Mouse (Mus musculus): ENCODE results near the gene Mb. TPM values are rescaled to one million over a fixed set of nuclear protein-coding genes. Genes with fewer than 3 reads are reported as not detected.

Mb gene
- 138 and 139 TPM in 2 replicates for polyA plus RNA-seq (2014; fragmentation: Nextera tagmentation; extraction: Ambion mirVana)

DNA sequence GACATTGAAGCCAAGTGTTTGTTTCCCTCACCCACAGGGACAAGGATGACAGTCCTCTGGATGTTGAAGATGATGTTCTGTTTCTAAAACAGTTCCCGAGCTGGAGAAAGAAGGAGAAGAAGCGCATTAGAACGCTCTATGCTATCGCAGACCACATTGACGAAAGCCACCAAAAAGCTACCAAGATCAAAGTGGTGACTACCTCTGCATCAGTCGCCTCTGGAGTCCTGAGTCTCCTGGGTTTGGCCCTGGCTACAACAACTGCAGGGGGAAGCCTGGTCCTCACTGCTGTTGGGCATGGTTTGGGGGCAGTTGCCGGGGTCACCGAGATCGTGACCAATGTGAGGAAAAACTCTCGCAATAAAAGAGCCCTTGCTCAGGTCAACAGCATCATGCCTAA lies at the start of gene Mb:
TSS of gene Mb (minus strand) at position 101 of the 400 bp plus-strand sequence.
- Histone ChIP-seq H3K36me3 (ENCODE audit: control insufficient read depth, insufficient read depth, low read length) (no peaks in the 10 kb centered on the region), H3K4me2 (no peak within 1 kb of the TSS), H3K9ac (ENCODE audit: low read depth, low read length) (no peak within 1 kb of the TSS), H3K27ac (ENCODE audit: low read depth, low read length) (no peak within 1 kb of the TSS), H3K9me3 (replicated peaks; ENCODE audit: control insufficient read depth, low read length) (no peaks in the 10 kb centered on the region), H3K4me3 (ENCODE audit: low read depth, low read length) (no peak within 1 kb of the TSS), H3K27me3 (ENCODE audit: control insufficient read depth, insufficient read depth, low read length) (no peaks in the 10 kb centered on the region), H3K4me1 (ENCODE audit: control insufficient read depth, insufficient read depth, low read length) (peaks cover 6% of the 10 kb centered on the region; the same call in 1 of the 2 replicates)
- WGBS (ENCODE audit: insufficient replicate concordance), result 86% methylated on average over 10 of the region's 10 CpGs
- ATAC-seq (replicated peaks; ENCODE audit: insufficient number of reproducible peaks, low FRiP score, low TSS enrichment), result no peak

DNA sequence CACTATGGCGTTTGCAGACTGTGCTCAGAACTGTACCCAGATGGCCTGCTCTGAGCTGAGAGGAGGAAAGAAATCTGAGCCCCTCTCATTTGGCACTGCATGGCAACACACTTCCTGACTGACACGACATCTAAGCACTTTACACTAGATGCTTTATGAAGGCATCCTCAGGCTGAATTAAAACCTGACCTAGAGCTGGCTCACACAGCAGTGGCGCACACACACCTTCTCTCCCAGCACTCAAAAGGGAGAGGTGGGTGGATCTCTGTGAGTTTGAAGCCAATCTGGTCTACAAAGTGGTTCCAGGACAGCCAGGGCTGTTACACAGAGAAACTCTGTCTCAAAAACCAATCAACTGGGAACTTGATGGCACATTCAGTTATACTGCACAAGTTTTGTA lies 49.3 kb upstream of the Mb start:
- 58% methylated on average over 3 of the region's 3 CpGs for WGBS (ENCODE audit: insufficient replicate concordance)
- Histone ChIP-seq H3K4me1 (ENCODE audit: control insufficient read depth, insufficient read depth, low read length) (peaks cover 7% of the 10 kb centered on the region), H3K4me3 (ENCODE audit: low read depth, low read length) (no peak overlapping the region), H3K27me3 (ENCODE audit: control insufficient read depth, insufficient read depth, low read length) (no peaks in the 10 kb centered on the region), H3K9ac (ENCODE audit: low read depth, low read length) (no peak overlapping the region), H3K9me3 (replicated peaks; ENCODE audit: control insufficient read depth, low read length) (no peaks in the 10 kb centered on the region), H3K27ac (ENCODE audit: low read depth, low read length) (no peak overlapping the region), H3K36me3 (ENCODE audit: control insufficient read depth, insufficient read depth, low read length) (peaks cover 34% of the 10 kb centered on the region), H3K4me2 (no peak overlapping the region)
- ATAC-seq (replicated peaks; ENCODE audit: insufficient number of reproducible peaks, low FRiP score, low TSS enrichment), result no peak

DNA sequence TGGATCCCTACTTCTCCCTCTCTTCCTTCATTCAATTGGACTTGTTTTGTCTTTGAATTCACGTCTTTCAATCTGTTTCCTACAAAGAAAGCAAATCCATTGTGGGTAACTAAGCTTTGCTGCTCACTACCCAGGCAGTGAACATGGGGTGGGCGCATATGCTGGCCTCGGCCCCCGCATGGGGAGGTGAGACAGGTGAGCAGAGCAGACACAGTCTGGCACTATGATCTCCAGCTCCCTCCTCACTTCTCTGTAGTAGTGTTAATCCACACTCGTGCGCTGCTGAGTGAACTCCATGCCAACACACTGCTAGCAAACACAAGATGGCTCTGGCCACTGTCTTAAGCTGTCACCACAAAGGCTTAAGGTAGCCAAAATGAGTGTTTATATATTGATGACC lies 46.9 kb upstream of the Mb start:
- no peak overlapping the region for H3K4me3 ChIP-seq (ENCODE audit: low read depth, low read length)
- peaks cover 45% of the 10 kb centered on the region for H3K36me3 ChIP-seq (ENCODE audit: control insufficient read depth, insufficient read depth, low read length)
- ATAC-seq (replicated peaks; ENCODE audit: insufficient number of reproducible peaks, low FRiP score, low TSS enrichment), result no peak
- no peaks in the 10 kb centered on the region for H3K9me3 ChIP-seq (replicated peaks; ENCODE audit: control insufficient read depth, low read length)
- 89% methylated on average over 6 of the region's 6 CpGs for WGBS (ENCODE audit: insufficient replicate concordance)
- no peaks in the 10 kb centered on the region for H3K27me3 ChIP-seq (ENCODE audit: control insufficient read depth, insufficient read depth, low read length)
- H3K27ac ChIP-seq (ENCODE audit: low read depth, low read length), result no peak overlapping the region
- H3K4me2 ChIP-seq, result no peak overlapping the region
- H3K9ac ChIP-seq (ENCODE audit: low read depth, low read length), result no peak overlapping the region
- peaks cover 7% of the 10 kb centered on the region for H3K4me1 ChIP-seq (ENCODE audit: control insufficient read depth, insufficient read depth, low read length)

DNA sequence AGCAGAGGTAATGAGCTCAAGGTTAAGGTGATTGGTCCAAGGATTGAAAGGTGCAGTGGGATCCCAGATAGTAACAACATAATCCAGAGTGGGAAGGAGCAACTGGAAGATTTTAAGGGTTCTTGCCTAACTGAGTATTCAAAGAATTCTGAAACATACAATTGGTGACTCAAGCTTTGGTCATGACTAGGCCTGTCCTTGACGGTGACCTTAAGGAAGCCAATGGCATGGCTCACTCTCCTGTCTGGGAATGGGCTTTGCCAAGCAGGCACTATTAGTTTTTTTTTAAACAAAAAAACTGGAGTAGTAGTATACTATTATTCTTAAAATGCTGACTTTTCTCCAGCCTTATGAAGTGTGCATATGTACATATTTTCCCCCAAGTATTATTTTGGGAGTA lies 44.7 kb upstream of the Mb start:
- Histone ChIP-seq H3K4me1 (ENCODE audit: control insufficient read depth, insufficient read depth, low read length) (peaks cover 12% of the 10 kb centered on the region), H3K4me3 (ENCODE audit: low read depth, low read length) (no peak overlapping the region), H3K36me3 (ENCODE audit: control insufficient read depth, insufficient read depth, low read length) (peaks cover 44% of the 10 kb centered on the region), H3K4me2 (no peak overlapping the region), H3K27me3 (ENCODE audit: control insufficient read depth, insufficient read depth, low read length) (no peaks in the 10 kb centered on the region), H3K9me3 (replicated peaks; ENCODE audit: control insufficient read depth, low read length) (no peaks in the 10 kb centered on the region), H3K27ac (ENCODE audit: low read depth, low read length) (no peak overlapping the region), H3K9ac (ENCODE audit: low read depth, low read length) (no peak overlapping the region)
- no peak for ATAC-seq (replicated peaks; ENCODE audit: insufficient number of reproducible peaks, low FRiP score, low TSS enrichment)
- 94% methylated on average over 1 of the region's 1 CpGs for WGBS (ENCODE audit: insufficient replicate concordance)

DNA sequence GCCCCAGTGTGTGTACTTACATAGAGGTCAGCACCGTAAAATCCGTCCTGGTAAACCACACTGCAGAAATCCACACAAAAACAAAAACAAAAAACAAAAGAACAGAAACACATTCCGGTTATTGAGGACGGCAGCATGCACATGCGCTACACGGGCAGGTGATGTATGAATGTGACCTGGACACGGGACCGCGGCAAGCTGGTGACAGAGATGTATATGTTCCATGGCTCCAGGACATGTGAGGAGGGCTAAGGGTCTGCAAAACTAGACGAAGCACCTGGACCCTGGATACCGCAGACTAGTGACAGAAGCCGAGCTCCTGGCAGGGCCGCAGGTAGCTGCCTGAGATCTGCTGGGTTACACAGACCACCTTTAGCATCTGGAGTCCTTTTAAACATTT lies 44.0 kb upstream of the Mb start:
- Histone ChIP-seq H3K4me1 (ENCODE audit: control insufficient read depth, insufficient read depth, low read length) (peaks cover 9% of the 10 kb centered on the region), H3K9ac (ENCODE audit: low read depth, low read length) (no peak overlapping the region), H3K27ac (ENCODE audit: low read depth, low read length) (no peak overlapping the region), H3K9me3 (replicated peaks; ENCODE audit: control insufficient read depth, low read length) (no peaks in the 10 kb centered on the region), H3K4me3 (ENCODE audit: low read depth, low read length) (no peak overlapping the region), H3K4me2 (no peak overlapping the region), H3K27me3 (ENCODE audit: control insufficient read depth, insufficient read depth, low read length) (no peaks in the 10 kb centered on the region), H3K36me3 (ENCODE audit: control insufficient read depth, insufficient read depth, low read length) (peaks cover 44% of the 10 kb centered on the region)
- 88% methylated on average over 13 of the region's 13 CpGs for WGBS (ENCODE audit: insufficient replicate concordance)
- ATAC-seq (replicated peaks; ENCODE audit: insufficient number of reproducible peaks, low FRiP score, low TSS enrichment), result no peak

DNA sequence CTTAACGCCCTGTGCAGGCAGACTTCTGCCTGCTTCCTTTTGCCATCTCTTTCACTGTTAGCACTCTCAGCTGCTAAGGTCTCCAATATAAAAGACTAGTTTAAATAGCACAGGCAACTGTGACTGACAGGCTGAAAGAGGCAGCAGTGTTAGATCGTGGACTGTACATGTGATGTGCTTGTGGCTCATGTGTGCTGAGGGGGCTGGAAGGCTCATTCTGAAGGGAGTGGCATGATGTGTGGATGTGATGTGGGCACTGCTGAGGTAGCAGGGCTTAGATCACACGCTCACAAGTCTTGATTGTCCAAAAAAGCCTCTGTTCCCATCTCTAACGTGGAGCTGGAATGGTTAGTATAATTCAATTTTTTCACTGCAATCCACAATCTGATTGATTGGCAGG lies 40.9 kb upstream of the Mb start:
- Histone ChIP-seq H3K36me3 (ENCODE audit: control insufficient read depth, insufficient read depth, low read length) (peaks cover 27% of the 10 kb centered on the region), H3K9me3 (replicated peaks; ENCODE audit: control insufficient read depth, low read length) (no peaks in the 10 kb centered on the region), H3K4me3 (ENCODE audit: low read depth, low read length) (no peak overlapping the region), H3K4me1 (ENCODE audit: control insufficient read depth, insufficient read depth, low read length) (peaks cover 18% of the 10 kb centered on the region), H3K9ac (ENCODE audit: low read depth, low read length) (no peak overlapping the region), H3K27ac (ENCODE audit: low read depth, low read length) (no peak overlapping the region), H3K27me3 (ENCODE audit: control insufficient read depth, insufficient read depth, low read length) (no peaks in the 10 kb centered on the region), H3K4me2 (no peak overlapping the region)
- WGBS (ENCODE audit: insufficient replicate concordance), result 76% methylated on average over 4 of the region's 4 CpGs
- ATAC-seq (replicated peaks; ENCODE audit: insufficient number of reproducible peaks, low FRiP score, low TSS enrichment), result no peak

DNA sequence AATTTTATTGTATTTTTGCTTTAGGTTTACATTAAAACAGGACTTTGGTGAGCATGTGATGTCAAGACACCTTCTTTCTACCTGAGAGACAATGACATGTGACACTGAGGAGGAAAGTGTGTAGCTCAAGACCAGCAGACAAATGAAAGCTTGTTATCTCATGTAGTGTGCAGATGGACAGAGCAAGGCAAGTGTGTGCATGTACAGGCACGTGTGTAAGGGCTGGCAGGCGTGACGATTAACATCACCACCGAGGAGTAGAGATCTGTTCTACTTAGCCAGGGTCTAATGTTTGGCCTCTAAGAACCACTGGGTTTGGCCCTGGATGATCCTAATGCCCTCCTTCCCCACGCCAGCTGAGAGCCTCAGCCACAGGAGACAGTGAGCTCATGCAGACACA lies 40.1 kb upstream of the Mb start:
- H3K9ac ChIP-seq (ENCODE audit: low read depth, low read length), result no peak overlapping the region
- peaks cover 24% of the 10 kb centered on the region; the same call in 1 of the 2 replicates for H3K36me3 ChIP-seq (ENCODE audit: control insufficient read depth, insufficient read depth, low read length)
- no peak for ATAC-seq (replicated peaks; ENCODE audit: insufficient number of reproducible peaks, low FRiP score, low TSS enrichment)
- no peak overlapping the region for H3K4me2 ChIP-seq
- no peak overlapping the region for H3K27ac ChIP-seq (ENCODE audit: low read depth, low read length)
- H3K4me1 ChIP-seq (ENCODE audit: control insufficient read depth, insufficient read depth, low read length), result peaks cover 19% of the 10 kb centered on the region
- H3K27me3 ChIP-seq (ENCODE audit: control insufficient read depth, insufficient read depth, low read length), result no peaks in the 10 kb centered on the region
- no peaks in the 10 kb centered on the region for H3K9me3 ChIP-seq (replicated peaks; ENCODE audit: control insufficient read depth, low read length)
- WGBS (ENCODE audit: insufficient replicate concordance), result 74% methylated on average over 5 of the region's 5 CpGs
- no peak overlapping the region for H3K4me3 ChIP-seq (ENCODE audit: low read depth, low read length)

DNA sequence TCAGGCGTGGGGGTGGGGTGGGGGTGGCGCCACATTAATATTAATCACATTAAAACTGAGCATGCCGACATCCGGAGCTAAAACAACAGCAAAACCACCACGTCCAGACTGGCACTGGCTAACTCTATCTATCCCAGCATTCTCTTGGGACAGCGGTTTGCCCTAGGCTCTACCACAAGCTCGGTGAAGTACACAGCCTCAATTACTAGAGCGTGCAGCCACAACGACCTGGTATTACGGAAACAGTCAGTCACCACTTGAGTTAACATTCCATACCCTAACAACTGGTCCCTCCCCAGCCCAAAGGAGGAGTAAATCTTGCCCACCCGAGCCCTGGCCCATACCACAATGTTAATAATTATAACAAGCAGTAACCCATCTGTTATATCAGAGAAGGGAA lies 38.8 kb upstream of the Mb start:
- 72% methylated on average over 11 of the region's 11 CpGs for WGBS (ENCODE audit: insufficient replicate concordance)
- no peak for ATAC-seq (replicated peaks; ENCODE audit: insufficient number of reproducible peaks, low FRiP score, low TSS enrichment)
- Histone ChIP-seq H3K9me3 (replicated peaks; ENCODE audit: control insufficient read depth, low read length) (no peaks in the 10 kb centered on the region), H3K4me2 (no peak overlapping the region), H3K27ac (ENCODE audit: low read depth, low read length) (0 out of 2 replicates have a peak overlapping the region, but pooled peaks have one; percentile 19), H3K27me3 (ENCODE audit: control insufficient read depth, insufficient read depth, low read length) (no peaks in the 10 kb centered on the region), H3K4me3 (ENCODE audit: low read depth, low read length) (no peak overlapping the region), H3K4me1 (ENCODE audit: control insufficient read depth, insufficient read depth, low read length) (peaks cover 23% of the 10 kb centered on the region), H3K36me3 (ENCODE audit: control insufficient read depth, insufficient read depth, low read length) (peaks cover 29% of the 10 kb centered on the region), H3K9ac (ENCODE audit: low read depth, low read length) (no peak overlapping the region)

DNA sequence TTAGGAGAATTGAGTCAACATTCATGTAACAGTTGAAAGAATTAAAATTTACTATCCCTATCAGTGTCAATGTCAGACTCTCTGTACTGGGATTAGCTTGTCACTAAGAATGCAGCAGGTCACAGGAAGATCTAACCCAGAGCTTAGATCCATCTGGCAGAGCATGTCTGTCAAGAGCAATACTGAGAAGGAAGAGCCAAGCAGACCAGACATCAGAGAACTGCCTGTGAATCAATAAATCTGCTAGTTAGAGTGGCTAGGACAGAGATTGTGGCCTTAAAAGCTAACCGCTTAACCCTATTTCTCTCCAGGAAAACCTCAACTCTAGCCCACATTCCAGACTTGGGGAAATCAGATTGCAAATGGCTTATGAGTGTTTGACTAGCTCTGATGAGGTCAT lies 36.0 kb upstream of the Mb start:
- Histone ChIP-seq H3K27me3 (ENCODE audit: control insufficient read depth, insufficient read depth, low read length) (no peaks in the 10 kb centered on the region), H3K27ac (ENCODE audit: low read depth, low read length) (peak overlapping the region; percentile 46; the same call in 1 of the 2 replicates), H3K4me2 (no peak overlapping the region), H3K4me3 (ENCODE audit: low read depth, low read length) (no peak overlapping the region), H3K36me3 (ENCODE audit: control insufficient read depth, insufficient read depth, low read length) (peaks cover 21% of the 10 kb centered on the region), H3K9me3 (replicated peaks; ENCODE audit: control insufficient read depth, low read length) (no peaks in the 10 kb centered on the region), H3K9ac (ENCODE audit: low read depth, low read length) (no peak overlapping the region), H3K4me1 (ENCODE audit: control insufficient read depth, insufficient read depth, low read length) (peaks cover 23% of the 10 kb centered on the region)
- ATAC-seq (replicated peaks; ENCODE audit: insufficient number of reproducible peaks, low FRiP score, low TSS enrichment), result no peak
- WGBS (ENCODE audit: insufficient replicate concordance), result 84% methylated on average over 1 of the region's 1 CpGs

Measured in heart, embryonic 11.5 days (tissue).